Mouse (Mus musculus): ENCODE measurements around the gene Cdhr4. TPM values are rescaled to one million over a fixed set of nuclear protein-coding genes. Genes with fewer than 3 reads are reported as not detected.

The Cdhr4 gene
- 1 to 10 TPM; 1.7 to 2.6 TPM for total RNA-seq (2021)
- long read RNA-seq, experiment 1, partial matches to known transcripts = 0 of 1 reads
- long read RNA-seq, experiment 1, other reads (novel, unspliced or antisense) = 1 of 1 reads
- long read RNA-seq, experiment 2 = 0 reads

- no peak for DNase-seq
These were observed at the start of gene Cdhr4 for GRCm38 (mm10) chr9:107992197-107992596. TSS of gene Cdhr4 (plus strand) at chr9:107992497.

- DNase-seq = no peak
These were observed 44.8 kb upstream of the Cdhr4 start for GRCm38 (mm10) chr9:107947241-107948194.

- no peak for DNase-seq
These were observed 42.9 kb upstream of the Cdhr4 start for GRCm38 (mm10) chr9:107949184-107949921.

- no peak for DNase-seq
These were observed 42.4 kb upstream of the Cdhr4 start, which contains the start of gene Traip for GRCm38 (mm10) chr9:107949922-107950235. TSS of gene Traip (plus strand) at chr9:107950136.

GRCm38 (mm10) chr9:107950460-107951355 lies 41.6 kb upstream of the Cdhr4 start:
- peak; percentile 95 for DNase-seq

- DNase-seq = no peak
These were observed 36.5 kb upstream of the Cdhr4 start for GRCm38 (mm10) chr9:107955613-107956289.

- DNase-seq = no peak
These were observed 35.2 kb upstream of the Cdhr4 start for GRCm38 (mm10) chr9:107957141-107957540.

- DNase-seq = peak; percentile 57
These were observed 32.4 kb upstream of the Cdhr4 start for GRCm38 (mm10) chr9:107959896-107960295.

- no peak for DNase-seq
These were observed 31.4 kb upstream of the Cdhr4 start for GRCm38 (mm10) chr9:107960928-107961327.

- DNase-seq = no peak
These were observed 30.9 kb upstream of the Cdhr4 start for GRCm38 (mm10) chr9:107961351-107961762.

GRCm38 (mm10) chr9:107961881-107962280 lies 30.4 kb upstream of the Cdhr4 start:
- peak; percentile 47 for DNase-seq

- no peak for DNase-seq
These were observed 29.4 kb upstream of the Cdhr4 start for GRCm38 (mm10) chr9:107962916-107963315.

GRCm38 (mm10) chr9:107963700-107964099 lies 28.6 kb upstream of the Cdhr4 start:
- DNase-seq = peak; percentile 93

- no peak for DNase-seq
These were observed 27.6 kb upstream of the Cdhr4 start for GRCm38 (mm10) chr9:107964681-107965080.

- no peak for DNase-seq
These were observed 25.6 kb upstream of the Cdhr4 start for GRCm38 (mm10) chr9:107966676-107967075.

GRCm38 (mm10) chr9:107967437-107967836 lies 24.9 kb upstream of the Cdhr4 start:
- DNase-seq = no peak

GRCm38 (mm10) chr9:107968531-107968930 lies 23.8 kb upstream of the Cdhr4 start:
- DNase-seq = no peak

GRCm38 (mm10) chr9:107970311-107970710 lies 22.0 kb upstream of the Cdhr4 start:
- no peak for DNase-seq

- no peak for DNase-seq
These were observed 20.4 kb upstream of the Cdhr4 start for GRCm38 (mm10) chr9:107971690-107972541.

GRCm38 (mm10) chr9:107974491-107975171 lies 17.7 kb upstream of the Cdhr4 start:
- DNase-seq = no peak
